Mouse (Mus musculus) G1E-ER4 (cell line): ENCODE measurements around the gene Ifit1bl1. TPM values are rescaled to one million over a fixed set of nuclear protein-coding genes. Genes with fewer than 3 reads are reported as not detected.
"Not testable (repeated sequence)": the region's sequence is repeated elsewhere in the genome, so short reads cannot be mapped to it uniquely, and the experiment has no call there.

Experiments
- GATA1 ChIP-seq: IDR thresholded peaks from one replicate; pipeline ENCODE4 v1.8.0; 2012; ENCODE audit warnings: low read length, inconsistent platforms
- polyA plus RNA-seq: library from polyadenylated mRNA; stranded (reverse); fragments of >175 nt; gene quantifications from 2 replicates; pipeline ENCODE4 v1.2.3, GENCODE M21; 2012

Gene Ifit1bl1
- polyA plus RNA-seq, 1 experiment, result not detected

DNA sequence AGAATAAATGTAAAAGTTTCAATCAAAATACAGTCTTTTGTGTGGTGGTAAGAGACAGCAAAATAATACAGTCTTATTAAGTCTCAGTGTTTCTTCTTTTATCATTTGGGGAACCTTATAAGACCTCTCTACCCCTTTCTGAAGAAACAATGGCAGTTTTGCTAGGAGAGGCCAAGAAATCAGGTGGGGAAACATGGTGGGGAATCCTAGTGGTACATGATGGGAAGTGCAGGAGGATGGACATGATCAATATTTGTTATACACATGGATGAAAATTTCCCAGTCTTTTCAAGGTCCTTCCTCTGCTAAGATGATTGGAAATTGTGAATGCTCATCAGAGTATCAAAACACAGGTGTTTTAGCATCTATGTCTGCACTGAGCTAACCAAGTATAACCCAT is 12.8 kb downstream of the Ifit1bl1 start:
- no peak for TF ChIP-seq GATA1

GRCm38 (mm10) chr19:34583126-34583766 is 18.5 kb downstream of the Ifit1bl1 start, which contains the start of gene Ifit3:
Gene Ifit3 (plus strand): TSS chr19:34583531.
- TF ChIP-seq GATA1, result not testable (repeated sequence)

- no peak for TF ChIP-seq GATA1
Observed at GRCm38 (mm10) chr19:34577121-34577520, 24.6 kb downstream of the Ifit1bl1 start.

- TF ChIP-seq GATA1, result no peak
Observed at GRCm38 (mm10) chr19:34573650-34574049, 28.1 kb downstream of the Ifit1bl1 start.

GRCm38 (mm10) chr19:34571080-34571479 is 30.7 kb downstream of the Ifit1bl1 start:
- no peak for TF ChIP-seq GATA1

DNA sequence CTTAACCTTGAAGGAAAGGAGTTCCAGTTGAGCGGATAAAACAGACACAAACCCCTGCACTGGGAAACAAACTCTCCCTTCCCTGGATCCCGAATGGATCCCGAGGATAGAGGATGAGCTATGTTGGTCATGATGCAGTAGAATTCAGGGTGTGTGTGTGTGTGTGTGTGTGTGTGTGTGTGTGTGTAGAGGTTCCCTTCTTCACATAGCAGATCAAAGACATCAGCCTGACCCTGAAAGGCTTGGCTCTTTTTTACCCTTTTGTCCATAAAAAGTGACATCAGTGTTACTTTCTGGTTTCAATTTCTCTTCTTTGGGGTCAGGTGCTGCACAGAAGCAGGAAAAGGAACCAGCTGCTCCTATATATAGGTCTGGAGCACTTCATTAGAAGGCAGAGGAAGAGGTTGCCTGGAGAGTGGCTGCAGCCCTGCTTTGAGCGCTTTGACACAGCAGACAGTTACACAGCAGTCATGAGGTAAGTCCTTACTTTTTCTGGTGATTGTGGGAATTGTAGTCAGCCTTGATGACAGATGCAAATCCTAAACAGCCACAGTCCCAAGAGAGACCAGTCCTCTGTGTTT is 31.8 kb downstream of the Ifit1bl1 start:
- no peak for TF ChIP-seq GATA1

DNA sequence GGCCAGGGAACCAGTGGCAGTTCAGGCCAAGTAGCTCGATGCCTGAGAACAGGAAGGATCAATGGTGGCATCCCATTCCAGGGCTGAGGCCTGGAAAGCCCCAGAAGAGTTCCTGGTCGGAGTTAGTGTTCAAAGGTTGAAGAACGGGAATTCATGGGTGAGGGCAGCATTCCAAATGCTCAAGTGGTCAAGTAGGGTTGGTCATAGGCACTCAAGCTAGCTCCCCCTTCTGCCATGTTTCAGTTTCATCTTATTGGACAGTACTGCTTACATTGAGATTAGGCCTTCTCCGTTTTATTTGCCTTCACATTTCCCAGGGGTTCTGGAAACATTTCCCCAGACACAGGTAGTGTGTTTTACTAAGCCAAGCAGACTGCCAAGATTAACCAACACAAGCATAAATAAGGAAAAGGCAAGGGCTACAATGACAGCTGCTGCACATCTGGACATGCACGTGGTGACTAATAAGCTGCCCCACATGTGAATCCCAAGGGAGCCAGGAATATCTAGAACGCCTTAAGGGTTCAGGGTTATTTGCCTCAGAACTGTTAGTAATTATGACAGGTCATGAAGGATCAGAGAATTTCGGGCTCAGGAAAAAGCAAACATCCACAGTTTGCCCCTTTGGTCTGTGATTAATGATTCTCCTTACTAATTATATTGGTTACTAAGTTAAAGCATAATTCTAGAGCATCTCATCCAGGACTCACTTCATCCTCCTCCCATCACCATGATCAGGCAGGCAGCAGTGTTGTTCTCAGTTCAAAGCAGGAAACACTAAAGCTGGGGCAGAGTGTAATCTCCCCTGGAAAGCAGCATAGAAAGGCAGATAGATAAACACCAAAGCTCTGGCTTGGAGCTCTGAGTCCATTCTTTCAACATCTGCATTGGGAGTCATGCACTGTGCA is 32.5 kb downstream of the Ifit1bl1 start:
- no peak for TF ChIP-seq GATA1

GRCm38 (mm10) chr19:34566178-34566784 is 35.5 kb downstream of the Ifit1bl1 start:
- no peak for TF ChIP-seq GATA1

DNA sequence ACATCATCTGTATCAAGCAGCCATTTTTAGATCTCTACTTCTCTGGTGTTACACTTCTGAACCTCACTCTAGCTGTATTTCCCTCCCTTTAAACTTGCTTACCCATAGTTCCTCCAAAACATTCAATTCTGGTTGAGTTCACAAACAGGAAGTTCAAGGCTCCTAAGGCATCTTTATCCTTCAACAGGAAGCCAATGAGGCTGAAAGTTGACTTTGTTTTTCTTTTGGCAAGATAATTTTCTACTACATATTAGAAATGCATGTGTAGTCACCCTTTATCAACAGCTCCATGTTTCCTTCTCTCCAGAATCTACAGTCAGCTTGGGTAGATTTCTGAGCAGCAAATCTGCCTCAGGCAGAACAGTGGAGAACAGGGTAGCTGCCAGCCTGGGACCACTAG is 39.2 kb downstream of the Ifit1bl1 start:
- TF ChIP-seq GATA1, result peak; percentile 27

GRCm38 (mm10) chr19:34556621-34557020 is 45.1 kb downstream of the Ifit1bl1 start:
- no peak for TF ChIP-seq GATA1

DNA sequence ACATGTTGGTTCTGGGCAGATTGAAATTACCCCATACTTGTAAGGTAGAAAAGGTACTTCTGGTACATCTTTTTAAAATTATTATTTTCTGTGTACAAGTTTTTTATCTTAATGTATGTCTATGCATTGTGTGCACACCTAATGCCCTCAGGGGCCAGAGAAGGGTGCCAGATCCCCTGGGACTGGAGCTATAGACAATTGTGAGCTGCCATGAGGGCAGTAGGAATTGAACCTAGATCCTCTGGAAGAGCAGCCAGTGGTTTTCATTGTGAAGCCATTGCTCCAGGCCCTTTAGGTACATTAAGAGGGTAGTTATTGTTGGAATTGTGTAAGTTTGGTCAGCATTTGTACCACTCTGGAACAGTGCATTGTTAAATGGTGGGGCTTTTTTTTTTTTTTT is 47.7 kb downstream of the Ifit1bl1 start:
- TF ChIP-seq GATA1, result no peak

GRCm38 (mm10) chr19:34553522-34553921 is 48.2 kb downstream of the Ifit1bl1 start:
- no peak for TF ChIP-seq GATA1

DNA sequence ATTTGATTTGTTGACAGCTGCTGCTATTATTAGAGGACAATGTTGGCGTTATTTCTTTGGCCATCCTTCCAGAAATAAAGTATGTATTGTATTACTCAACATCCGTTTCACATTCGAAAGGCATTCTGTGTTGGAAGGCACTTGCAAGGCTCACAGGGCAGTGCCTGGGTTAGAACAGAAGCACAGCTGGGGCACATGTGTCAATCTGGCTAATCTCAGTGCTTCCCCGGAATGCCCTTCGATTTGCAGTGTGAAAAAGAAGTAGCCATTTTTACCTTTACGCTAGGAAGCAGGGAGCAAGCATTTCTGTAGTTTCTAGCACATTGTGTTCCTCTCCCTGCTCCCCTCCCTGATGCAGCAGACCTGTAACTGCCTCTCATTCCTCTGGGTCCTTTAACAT is 48.7 kb downstream of the Ifit1bl1 start:
- TF ChIP-seq GATA1, result no peak

DNA sequence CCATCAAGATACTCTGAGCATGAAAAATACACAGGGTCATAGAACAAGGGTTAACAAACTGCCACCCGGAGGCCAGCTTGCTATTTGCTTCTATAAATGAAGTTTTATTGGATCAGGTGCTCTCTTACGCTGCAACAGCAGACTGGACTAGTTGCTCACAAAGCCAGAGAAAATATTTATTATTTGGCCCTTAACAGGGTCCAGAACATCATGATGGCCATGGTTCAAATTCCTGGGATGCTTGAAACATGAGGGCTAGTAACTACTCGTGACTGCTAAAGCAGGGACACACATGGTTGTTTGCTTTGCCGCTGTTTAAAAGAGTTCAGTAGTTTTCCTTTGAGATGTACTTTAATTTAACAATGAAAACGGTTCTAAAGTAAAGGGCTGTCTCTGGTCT is 49.8 kb downstream of the Ifit1bl1 start:
- TF ChIP-seq GATA1, result no peak

DNA sequence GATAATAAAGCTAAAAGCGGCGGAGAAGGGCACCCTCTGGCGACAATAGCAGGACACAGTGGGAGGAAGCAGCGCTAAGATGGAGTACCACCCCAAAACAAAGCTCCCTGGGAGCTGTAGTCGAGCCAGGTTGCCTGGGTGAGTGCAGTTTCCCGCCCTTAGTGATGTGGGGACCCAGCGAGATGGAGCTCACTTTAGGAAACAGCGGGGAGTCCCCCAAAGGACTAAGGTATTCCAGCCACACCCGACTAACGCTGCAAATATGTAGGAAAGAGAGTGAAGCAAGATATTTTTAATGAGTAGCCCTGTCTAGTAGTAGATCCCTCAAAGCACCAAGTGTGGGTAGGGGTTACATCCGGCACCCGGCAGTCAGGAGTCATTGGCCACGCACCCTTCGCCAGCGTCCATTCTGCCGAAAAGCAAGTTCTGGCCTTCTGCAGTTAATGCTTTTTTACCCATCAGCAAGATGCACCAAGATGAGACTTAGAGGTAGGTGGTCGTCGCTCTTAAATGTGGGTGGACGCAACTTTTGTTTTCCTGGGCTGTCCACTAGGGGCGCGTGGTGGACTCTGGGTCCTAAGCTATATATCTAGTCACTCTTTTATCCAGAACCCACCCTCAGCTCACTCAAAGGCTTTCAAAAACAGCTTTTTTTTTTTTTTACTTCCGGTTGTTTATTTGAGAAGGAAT is 51.1 kb downstream of the Ifit1bl1 start, which contains the start of gene Ifit2:
Ifit2 (plus strand) TSS at position 161 of the 690 bp plus-strand sequence.
- no peak for TF ChIP-seq GATA1
